Mouse (Mus musculus) limb, embryonic 10.5 days (tissue): ENCODE measurements at regions not wholly inside any gene's neighbourhood (a gene's known extent, or its start where the extent isn't known, plus 50 kb on each side); places are given as distances from the start of the nearest gene placed in this dataset.

Experiments
- DNase-seq: peaks from one replicate; pipeline ENCODE4 v3.0.0-alpha.2; 2017; ENCODE audit warnings: low spot score
- H3K27ac ChIP-seq: fragments of 300-500 bp; sonication (generic); 2 replicates; pipeline ENCODE4 v1.5.1; 2016; ENCODE audit warnings: mild to moderate bottlenecking
- H3K27me3 ChIP-seq: fragments of 300-500 bp; sonication (generic); 2 replicates; pipeline ENCODE4 v1.6.1; 2016; ENCODE audit warnings: low read depth, mild to moderate bottlenecking; ENCODE audit not compliant: poor library complexity, severe bottlenecking
- H3K36me3 ChIP-seq: fragments of 300-500 bp; sonication (generic); 2 replicates; pipeline ENCODE4 v1.6.1; 2016; ENCODE audit warnings: mild to moderate bottlenecking, moderate library complexity
- H3K4me1 ChIP-seq: fragments of 300-500 bp; sonication (generic); 2 replicates; pipeline ENCODE4 v1.6.1; 2016
- H3K4me3 ChIP-seq: fragments of 300-500 bp; sonication (generic); 2 replicates; pipeline ENCODE4 v1.5.1; 2016; ENCODE audit warnings: mild to moderate bottlenecking, moderate library complexity
- H3K9me3 ChIP-seq: fragments of 300-500 bp; sonication (generic); replicated peaks from 2 replicates; pipeline ENCODE4 v1.6.1; 2016; ENCODE audit warnings: mild to moderate bottlenecking
- WGBS: fragments of 180-500 bp; shearing (Covaris S2); methylation state at CpG from one replicate; pipeline ENCODE4 v1.1.7; 2016; 5-methylcytosine and 5-hydroxymethylcytosine counted together

DNA sequence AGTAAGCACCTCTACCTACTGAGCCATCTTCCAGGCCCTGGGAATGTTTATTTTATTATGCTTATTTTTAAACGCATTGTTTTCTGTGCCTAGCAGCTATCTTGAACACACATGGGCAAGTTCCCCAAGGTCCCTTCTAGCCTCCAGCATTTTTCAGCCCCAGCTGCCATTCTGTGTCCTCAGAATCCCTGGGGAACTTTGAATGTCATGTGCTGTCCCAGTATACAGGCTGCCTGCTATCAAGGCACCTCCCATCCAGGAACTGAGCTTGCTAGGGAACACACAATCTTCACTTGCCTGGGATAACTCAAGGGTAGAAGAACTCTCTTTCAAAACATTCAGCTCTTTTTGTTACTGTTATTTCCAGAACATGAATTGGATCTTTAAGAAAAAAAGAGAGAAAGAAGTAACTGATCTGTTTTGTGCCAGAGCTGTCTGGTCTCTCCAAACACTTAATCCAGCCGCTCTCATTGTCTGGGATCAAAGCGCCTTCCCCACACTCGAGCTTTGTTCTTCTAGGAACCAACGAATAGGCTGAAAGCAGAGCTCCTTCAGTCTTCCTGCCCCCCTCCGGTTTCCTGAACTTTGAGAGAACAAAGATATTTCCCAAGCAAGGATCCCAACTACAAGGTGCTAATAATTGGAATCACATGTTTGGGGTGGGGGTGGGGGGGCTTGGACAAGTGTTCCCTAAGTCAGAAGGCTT, 657.1 kb upstream of the Cdh11 start:
- Histone ChIP-seq H3K36me3 (no peaks in the 10 kb centered on the region), H3K4me1 (peaks cover 19% of the 10 kb centered on the region), H3K27me3 (no peaks in the 10 kb centered on the region), H3K4me3 (no peak overlapping the region), H3K27ac (peak overlapping the region; percentile 69), H3K9me3 (no peaks in the 10 kb centered on the region)
- 22% methylated on average over 6 of the region's 6 CpGs for WGBS
- DNase-seq = peak; percentile 34

GRCm38 (mm10) chr8:103444577-103444976, 656.8 kb upstream of the Cdh5 start:
- no peaks in the 10 kb centered on the region for H3K27me3 ChIP-seq

DNA sequence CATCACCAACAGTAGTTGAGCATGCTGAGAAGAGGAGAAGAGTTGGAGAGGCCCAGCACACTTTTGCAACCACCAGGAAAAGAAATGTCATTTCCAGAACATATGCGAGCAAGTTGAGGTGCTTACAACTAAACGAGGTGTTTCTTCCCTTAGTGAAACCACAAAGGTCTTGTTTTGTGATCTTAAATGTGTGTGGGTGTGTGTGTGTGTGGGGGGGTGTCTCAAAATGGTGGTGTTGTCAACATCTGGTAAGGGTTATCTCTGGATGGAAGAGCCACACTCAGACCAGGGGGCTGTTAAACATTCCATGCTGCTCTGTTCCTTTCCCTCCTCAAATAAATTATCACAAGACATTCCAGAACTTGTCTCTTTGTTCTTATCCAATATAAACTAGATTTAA, 656.0 kb upstream of the Cdh5 start:
- H3K4me3 ChIP-seq = no peak overlapping the region
- no peak overlapping the region for H3K27ac ChIP-seq
- no peak for DNase-seq
- WGBS = 83% methylated on average over 2 of the region's 2 CpGs
- peaks cover 19% of the 10 kb centered on the region for H3K4me1 ChIP-seq
- no peaks in the 10 kb centered on the region for H3K9me3 ChIP-seq
- H3K36me3 ChIP-seq = no peaks in the 10 kb centered on the region
- H3K27me3 ChIP-seq = no peaks in the 10 kb centered on the region

More at GRCm38 (mm10) chr8:103444577-103444976, 656.8 kb upstream of the Cdh5 start:
- peaks cover 19% of the 10 kb centered on the region for H3K4me1 ChIP-seq
- no peak overlapping the region for H3K4me3 ChIP-seq
- H3K36me3 ChIP-seq = no peaks in the 10 kb centered on the region
- H3K9me3 ChIP-seq = no peaks in the 10 kb centered on the region
- H3K27ac ChIP-seq = no peak overlapping the region
- 77% methylated on average over 7 of the region's 7 CpGs for whole genome bisulfite sequencing
- DNase-seq = no peak

GRCm38 (mm10) chr8:103447916-103448315, 653.5 kb upstream of the Cdh5 start:
- peaks cover 19% of the 10 kb centered on the region for H3K4me1 ChIP-seq
- H3K4me3 ChIP-seq = no peak overlapping the region
- no peak for DNase-seq
- no peaks in the 10 kb centered on the region for H3K27me3 ChIP-seq
- no peaks in the 10 kb centered on the region for H3K36me3 ChIP-seq
- WGBS = 89% methylated on average over 5 of the region's 5 CpGs
- no peaks in the 10 kb centered on the region for H3K9me3 ChIP-seq
- no peak overlapping the region for H3K27ac ChIP-seq

DNA sequence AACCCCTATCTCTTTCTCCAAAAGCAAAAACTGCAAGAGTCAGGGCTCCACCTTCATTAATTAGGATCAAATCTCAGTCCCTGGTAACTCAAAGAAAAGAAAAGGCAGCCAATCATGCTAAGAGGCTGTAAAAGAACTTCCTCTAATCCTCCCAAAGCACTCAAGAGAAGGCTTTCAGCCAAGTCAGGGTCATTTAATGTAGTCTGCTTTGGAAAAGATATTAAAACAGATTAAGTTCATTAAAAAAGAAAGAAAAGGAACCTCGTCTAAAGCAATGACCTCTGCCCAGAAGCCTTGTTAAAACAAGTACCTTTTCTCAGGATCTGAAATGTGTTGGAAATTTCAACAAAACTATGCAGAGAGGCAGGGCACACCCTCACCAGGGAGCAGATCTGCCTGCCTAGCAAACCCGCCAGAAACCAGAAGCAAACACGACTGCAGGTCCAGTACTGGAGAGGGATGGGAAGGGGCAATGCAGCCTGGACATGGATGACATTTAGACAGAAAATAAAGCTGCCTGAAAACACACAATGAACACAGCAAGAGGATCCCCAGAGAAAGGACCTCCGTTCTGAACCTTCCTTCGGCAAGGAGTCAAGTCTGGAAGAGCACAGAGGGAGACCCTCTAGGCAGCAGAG, 649.9 kb upstream of the Cdh5 start:
- no peak for DNase-seq
- Histone ChIP-seq H3K27ac (0 out of 2 replicates have a peak overlapping the region, but pooled peaks have one; percentile 25), H3K27me3 (no peaks in the 10 kb centered on the region), H3K9me3 (no peaks in the 10 kb centered on the region), H3K4me1 (peaks cover 11% of the 10 kb centered on the region; the same call in 1 of the 2 replicates), H3K4me3 (no peak overlapping the region), H3K36me3 (no peaks in the 10 kb centered on the region)
- 63% methylated on average over 5 of the region's 5 CpGs for WGBS

DNA sequence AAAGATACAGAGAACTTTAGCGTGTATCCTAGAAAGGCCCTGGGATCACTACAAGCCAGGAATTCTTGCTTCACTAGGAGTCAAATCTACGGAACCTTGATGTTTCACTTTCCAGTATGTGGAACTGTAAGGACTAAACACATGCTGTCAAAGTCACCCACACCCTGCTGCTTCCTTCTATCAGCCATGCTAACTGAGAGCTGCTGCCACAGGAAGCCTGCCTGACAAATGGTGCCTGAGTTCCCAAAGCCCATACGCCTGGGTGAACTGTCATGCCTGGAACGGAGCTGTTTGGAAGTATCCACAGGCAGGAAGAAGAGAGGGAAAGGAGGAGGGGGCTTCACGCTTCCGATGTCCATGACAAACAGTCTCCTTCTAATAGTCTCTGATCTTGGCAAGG, 644.2 kb upstream of the Cdh5 start:
- Histone ChIP-seq H3K4me3 (no peak overlapping the region), H3K36me3 (no peaks in the 10 kb centered on the region), H3K27ac (no peak overlapping the region), H3K9me3 (no peaks in the 10 kb centered on the region), H3K4me1 (peaks cover 3% of the 10 kb centered on the region), H3K27me3 (no peaks in the 10 kb centered on the region)
- DNase-seq = no peak
- 65% methylated on average over 6 of the region's 6 CpGs for WGBS

DNA sequence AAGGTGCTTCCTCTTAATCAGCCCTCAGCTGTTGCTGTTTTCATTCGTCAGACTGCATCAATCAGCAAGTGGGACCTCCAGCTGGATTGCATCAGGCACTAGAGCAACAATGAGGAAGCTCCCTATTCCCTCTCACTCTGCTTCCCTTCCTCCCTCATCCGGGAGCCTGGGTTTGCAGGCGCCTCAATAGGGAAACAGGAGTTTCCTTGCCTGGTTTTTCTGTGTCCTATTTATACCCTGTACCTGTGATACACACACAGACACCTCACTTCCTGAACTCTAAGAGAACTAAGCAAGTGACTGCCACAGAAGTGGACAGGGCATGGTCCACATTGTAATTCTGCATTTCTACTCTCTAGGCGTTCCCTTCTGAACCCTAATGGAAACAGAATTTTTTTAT, 637.9 kb upstream of the Cdh5 start:
- Histone ChIP-seq H3K4me1 (no peaks in the 10 kb centered on the region), H3K4me3 (no peak overlapping the region), H3K9me3 (no peaks in the 10 kb centered on the region), H3K36me3 (no peaks in the 10 kb centered on the region), H3K27ac (no peak overlapping the region), H3K27me3 (no peaks in the 10 kb centered on the region)
- DNase-seq = no peak
- WGBS = 58% methylated on average over 4 of the region's 4 CpGs

DNA sequence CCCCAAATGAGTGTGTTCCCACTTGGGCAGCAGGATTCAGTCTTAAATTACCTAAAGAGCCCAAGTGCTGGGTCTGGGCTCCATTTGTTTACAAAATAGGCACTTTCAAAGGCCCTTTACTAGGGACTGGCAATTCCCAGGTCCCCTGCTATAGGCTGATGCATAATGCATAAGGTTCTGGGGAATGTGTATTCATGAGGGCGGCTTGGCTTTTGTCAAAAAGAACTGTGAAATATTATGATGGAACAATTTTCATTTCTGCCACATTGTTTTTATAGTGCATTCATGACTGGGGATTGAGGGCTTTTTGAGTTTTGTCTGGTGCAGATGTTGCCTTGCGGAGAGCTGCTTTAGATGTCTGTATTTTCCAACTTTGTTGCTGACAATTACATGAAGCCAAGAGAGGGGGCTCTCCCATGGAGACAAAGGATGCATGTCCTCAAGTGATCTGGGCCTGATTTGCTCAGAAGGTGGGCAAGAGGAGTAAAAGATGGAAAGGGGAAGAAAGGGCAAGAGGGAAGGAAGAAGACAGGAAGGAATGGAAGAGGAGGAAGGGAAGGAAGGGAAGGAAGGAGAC, 636.6 kb upstream of the Cdh5 start:
- Histone ChIP-seq H3K36me3 (no peaks in the 10 kb centered on the region), H3K4me1 (no peaks in the 10 kb centered on the region), H3K4me3 (no peak overlapping the region), H3K9me3 (no peaks in the 10 kb centered on the region), H3K27ac (no peak overlapping the region), H3K27me3 (no peaks in the 10 kb centered on the region)
- no peak for DNase-seq
- 93% methylated on average over 2 of the region's 2 CpGs for WGBS

- no peaks in the 10 kb centered on the region for H3K36me3 ChIP-seq
- WGBS = 78% methylated on average over 6 of the region's 6 CpGs
- H3K27ac ChIP-seq = no peak overlapping the region
- no peaks in the 10 kb centered on the region for H3K9me3 ChIP-seq
- no peaks in the 10 kb centered on the region for H3K27me3 ChIP-seq
- peaks cover 4% of the 10 kb centered on the region; the same call in 1 of the 2 replicates for H3K4me1 ChIP-seq
- no peak for DNase-seq
- no peak overlapping the region for H3K4me3 ChIP-seq
Measured at GRCm38 (mm10) chr8:103467536-103468160, 633.8 kb upstream of the Cdh5 start.

DNA sequence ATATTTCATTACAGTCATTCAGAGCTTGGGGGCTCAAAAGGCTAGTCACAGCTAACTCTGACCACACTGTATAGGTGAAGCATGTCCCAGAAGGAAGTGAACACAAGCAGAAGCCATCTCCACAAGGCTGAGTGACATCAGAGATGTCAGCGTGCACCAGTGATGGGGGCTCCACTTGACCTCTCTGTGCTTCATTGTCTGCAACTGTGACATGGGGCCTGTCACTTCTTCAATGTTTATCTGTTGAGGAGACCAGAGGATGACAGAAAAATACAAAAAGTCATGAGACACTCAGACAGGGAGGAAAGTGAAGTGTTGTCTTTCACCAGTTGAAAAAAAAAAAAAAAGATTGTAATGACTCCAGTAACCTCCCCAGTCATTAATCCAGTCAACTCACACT, 632.4 kb upstream of the Cdh5 start:
- peaks cover 4% of the 10 kb centered on the region; the same call in 1 of the 2 replicates for H3K4me1 ChIP-seq
- 92% methylated on average over 1 of the region's 1 CpGs for WGBS
- DNase-seq = no peak
- no peak overlapping the region for H3K27ac ChIP-seq
- H3K9me3 ChIP-seq = no peaks in the 10 kb centered on the region
- no peak overlapping the region for H3K4me3 ChIP-seq
- no peaks in the 10 kb centered on the region for H3K27me3 ChIP-seq
- H3K36me3 ChIP-seq = no peaks in the 10 kb centered on the region

- Histone ChIP-seq H3K27ac (no peak overlapping the region), H3K36me3 (no peaks in the 10 kb centered on the region), H3K4me3 (no peak overlapping the region), H3K4me1 (peaks cover 4% of the 10 kb centered on the region; the same call in 1 of the 2 replicates), H3K9me3 (no peaks in the 10 kb centered on the region), H3K27me3 (no peaks in the 10 kb centered on the region)
- WGBS = 70% methylated on average over 4 of the region's 4 CpGs
- no peak for DNase-seq
Measured at GRCm38 (mm10) chr8:103470316-103470715, 631.1 kb upstream of the Cdh5 start.

DNA sequence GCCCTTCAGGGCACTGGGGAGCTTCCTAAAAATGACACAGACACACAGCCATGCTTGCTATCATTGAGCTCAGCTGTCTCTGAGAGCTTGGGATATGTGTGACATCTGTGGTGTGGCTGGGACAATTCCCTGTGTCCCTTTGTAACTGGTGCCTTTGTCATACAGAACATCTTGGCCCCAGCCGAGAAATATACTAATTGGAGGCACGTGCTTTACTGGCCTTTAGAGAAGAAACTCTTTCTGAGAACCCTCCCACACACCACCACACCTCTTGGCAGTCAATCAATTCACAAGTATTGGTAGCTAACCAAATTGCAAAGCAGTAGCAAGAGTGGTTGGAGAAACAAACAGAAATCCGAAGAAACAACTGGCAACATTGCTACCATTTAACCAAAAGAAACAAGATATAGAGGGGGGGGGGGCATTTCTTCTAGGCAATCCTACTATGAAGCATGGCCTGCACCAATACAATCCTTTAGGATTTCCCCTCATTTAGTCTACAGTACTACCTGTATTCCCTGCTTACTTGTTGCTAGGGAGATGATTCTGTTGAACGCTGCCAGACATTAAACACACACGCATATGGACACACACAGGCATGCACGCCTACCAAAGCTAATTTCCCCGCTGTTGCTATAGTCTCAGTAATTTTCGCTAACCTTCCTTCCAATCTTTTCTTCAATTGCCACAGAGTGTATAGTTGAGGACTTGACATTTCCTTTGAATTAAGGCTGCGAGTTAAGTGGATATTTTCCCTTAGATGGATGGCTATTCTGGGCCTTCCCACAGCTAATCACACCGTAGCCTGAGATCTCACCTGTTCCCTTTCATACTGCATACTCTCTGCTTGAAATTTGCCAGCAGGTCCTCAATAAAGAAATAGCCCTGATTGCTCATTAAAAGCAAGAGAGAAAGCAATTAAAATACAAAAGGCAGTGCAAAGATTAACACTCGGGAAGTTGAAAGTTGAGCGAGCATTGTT, 625.3 kb upstream of the Cdh5 start:
- Histone ChIP-seq H3K4me1 (peaks cover 1% of the 10 kb centered on the region; the same call in 1 of the 2 replicates), H3K9me3 (no peaks in the 10 kb centered on the region), H3K36me3 (no peaks in the 10 kb centered on the region), H3K27ac (no peak overlapping the region), H3K27me3 (no peaks in the 10 kb centered on the region), H3K4me3 (no peak overlapping the region)
- no peak for DNase-seq
- WGBS = 86% methylated on average over 12 of the region's 12 CpGs
